Mouse (Mus musculus) WW6 (cell line): ENCODE results near the gene 4933427D14Rik.

Experiments
- DNase-seq: peaks from one replicate; pipeline ENCODE4 v3.0.0-alpha.2; 2013; ENCODE audit warnings: low read depth, low spot score

Gene 4933427D14Rik

GRCm38 (mm10) chr11:72207204-72207833 lies at the start of gene 4933427D14Rik, which contains the start of gene Txndc17:
4933427D14Rik (minus strand) TSS chr11:72207459.
Txndc17 (plus strand) TSS chr11:72207547.
- peak; percentile 93 for DNase-seq

DNA sequence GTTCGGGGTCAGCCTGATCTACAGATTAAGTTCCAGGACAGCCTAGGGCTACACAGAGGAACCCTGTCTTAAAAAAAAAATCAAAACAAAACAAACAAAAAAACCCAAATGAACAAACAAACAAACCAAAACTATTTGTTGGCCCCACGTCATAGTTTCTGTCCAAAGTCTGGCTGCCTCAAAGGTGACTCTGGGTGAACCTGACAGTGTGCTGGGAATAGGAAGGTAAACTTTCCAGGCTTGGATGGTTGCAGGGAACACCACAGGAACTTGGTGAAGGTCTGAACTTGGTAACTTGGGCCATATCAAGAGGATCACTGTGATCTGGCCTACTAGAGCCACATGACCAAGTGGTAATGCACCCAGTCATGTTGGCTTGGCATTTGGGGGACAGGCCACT lies 49.2 kb upstream of the 4933427D14Rik start:
- DNase-seq = no peak

- DNase-seq = no peak
Measured at GRCm38 (mm10) chr11:72255629-72256028, 48.4 kb upstream of the 4933427D14Rik start.

DNA sequence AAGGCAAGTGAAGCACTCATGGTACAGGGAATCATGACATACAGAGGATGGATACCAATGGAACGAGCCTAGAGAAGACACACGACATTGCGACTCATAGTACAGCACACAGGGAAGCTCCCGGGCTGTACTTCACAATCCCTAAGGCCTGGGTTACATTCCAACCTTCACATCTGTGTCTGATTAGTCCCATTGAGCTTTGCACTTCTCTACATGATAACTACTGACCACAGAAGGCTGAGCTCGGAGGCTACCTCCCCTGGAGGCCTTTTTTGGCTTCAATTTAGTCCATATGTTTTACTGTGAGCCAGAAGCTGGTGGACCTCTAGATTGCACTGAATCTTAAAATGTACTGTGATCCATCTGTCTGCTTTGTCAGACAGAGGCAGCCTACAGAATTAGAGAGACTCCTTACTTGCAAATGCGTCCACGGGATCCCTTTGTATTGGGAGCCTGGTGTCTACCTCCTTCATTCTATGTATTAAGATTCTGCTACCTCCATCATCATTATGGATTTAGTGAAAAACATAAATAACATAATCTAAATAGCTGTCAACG lies 38.0 kb upstream of the 4933427D14Rik start:
- no peak for DNase-seq

- DNase-seq = no peak
Measured at GRCm38 (mm10) chr11:72240062-72240860, 33.0 kb upstream of the 4933427D14Rik start.

DNA sequence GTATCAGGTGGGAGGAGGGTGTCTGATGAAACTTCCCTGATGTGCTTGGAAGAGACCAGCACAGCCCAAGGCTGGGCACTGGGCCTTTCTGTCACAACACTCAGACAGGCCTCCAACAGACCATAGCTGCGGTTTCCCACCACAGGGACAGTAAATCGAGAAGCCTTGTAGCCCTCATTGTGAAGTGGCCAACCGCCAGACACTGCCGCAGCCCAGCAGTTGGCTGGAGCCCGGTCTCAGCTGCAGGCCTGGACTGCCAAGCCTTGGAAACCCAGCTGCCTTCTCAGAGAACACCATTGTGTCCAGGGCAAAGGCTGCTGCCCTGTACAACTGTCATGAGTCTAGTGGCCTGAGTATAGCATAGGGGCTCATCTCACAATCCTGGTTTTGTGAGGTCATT lies 26.8 kb upstream of the 4933427D14Rik start:
- DNase-seq = no peak

DNA sequence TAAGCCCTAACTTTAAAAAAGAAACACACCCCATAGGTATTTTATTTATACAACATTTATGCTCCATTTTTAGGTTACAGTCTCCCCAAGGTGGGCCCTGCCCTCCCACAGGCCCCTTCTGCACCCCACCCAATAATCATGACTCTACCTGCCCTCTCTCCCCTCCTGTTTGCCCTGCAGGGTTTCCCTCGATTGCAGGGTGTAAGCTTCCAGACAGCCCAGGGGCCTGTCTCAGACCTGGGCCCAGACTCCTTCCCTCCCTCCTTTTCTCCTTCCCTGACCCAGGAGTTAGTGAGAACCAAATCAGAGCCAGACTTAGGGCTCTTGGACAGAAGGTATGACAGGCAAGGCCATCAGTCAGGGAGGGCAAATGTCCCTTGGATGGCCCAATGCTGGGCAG lies 25.7 kb upstream of the 4933427D14Rik start:
- no peak for DNase-seq

DNA sequence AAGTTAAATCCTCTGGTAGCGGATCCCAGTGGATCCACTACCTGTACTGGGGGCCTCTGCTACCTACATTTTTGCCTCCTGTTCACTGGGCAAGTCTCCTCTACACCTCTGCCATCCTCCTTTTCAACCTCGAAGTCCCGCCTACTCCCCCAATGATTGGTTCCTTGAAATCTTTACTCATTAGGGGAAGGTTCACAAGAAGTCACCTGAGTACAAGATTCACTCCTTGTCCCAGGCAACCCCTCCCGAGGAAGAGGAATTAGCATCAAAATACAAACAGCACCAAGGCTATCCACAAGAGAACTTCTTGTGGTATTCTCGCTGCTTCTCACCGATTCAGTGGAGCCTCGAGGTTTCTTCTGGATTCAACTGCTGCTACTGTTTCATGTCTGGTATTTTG lies 24.8 kb upstream of the 4933427D14Rik start:
- peak; percentile 31 for DNase-seq

DNA sequence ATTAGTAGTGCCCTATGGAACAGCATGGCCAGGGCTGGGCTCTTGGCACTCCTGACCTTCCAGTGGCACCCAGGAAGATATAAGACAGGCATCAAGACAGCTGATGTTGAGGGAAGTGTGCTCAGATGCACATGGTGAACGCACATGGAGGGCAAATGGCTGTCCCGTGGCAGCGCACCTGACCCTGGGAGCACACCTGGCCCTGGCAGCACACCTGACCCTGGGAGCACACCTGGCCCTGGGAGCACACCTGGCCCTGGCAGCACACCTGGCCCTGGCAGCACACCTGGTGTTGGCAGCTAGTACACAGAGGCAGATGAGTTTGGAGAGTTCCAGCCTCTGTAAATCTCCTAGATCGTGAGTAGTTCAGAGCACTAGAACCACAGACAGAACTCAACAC lies 21.3 kb upstream of the 4933427D14Rik start:
- DNase-seq = no peak

DNA sequence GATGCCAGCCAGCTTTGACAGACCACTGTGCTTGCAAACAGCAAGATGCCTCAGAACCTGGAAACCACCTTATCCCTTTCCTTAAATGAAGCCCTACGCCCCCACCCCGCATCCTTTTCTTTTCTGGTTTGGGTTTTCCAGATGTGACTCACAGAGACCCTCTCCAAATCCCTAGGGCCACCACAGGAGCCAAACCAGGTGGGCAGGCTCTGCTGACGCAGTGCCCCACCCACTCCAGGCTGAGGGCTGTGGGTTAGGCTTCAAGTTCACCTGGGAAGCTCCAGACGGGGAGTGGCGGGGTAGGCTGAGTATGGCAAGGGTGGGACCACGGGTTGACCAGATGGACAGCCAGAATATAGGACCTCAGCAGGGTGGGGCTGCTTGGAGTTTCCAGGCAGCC lies 19.6 kb upstream of the 4933427D14Rik start:
- no peak for DNase-seq

GRCm38 (mm10) chr11:72226020-72226791 lies 18.9 kb upstream of the 4933427D14Rik start:
- no peak for DNase-seq

DNA sequence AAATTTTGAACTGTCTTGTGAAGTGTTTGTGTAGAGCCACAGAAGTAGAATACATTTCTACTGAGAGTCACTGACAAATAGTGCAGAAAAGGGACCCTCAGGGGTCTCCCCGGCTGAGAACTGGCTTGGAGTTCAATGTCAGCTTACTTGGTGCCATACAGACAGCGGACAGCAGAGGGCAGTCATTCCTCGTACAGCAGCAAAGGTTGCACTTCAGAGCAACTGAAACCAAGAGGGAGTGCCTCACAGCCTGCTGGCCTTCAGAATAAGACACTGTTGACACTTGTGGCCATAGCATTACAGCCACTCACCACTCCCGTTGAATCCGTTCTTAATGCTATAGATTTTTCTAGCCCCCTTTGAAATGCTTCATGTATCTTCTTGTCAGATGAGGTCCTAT lies 17.6 kb upstream of the 4933427D14Rik start:
- DNase-seq = peak; percentile 47

GRCm38 (mm10) chr11:72223414-72223813 lies 16.2 kb upstream of the 4933427D14Rik start:
- no peak for DNase-seq

DNA sequence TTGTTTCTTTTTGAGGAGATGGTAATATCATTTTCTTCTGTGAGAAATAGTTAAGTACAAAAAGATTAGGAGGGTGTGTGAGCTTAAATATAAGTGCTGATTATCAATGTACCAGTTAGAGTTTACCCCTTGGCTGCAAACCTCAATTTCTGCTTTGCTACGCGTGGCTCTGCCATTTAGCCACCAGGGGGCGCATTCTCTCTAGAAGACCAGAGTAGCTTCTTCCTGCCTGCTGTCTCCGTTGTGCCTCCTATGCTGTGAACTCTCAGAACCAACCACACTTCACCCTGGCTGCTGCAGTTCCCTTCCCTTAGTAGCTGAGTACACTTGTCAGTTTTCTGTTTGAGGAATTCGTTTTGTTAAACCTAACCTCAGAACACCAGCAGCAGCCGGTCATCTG lies 14.0 kb upstream of the 4933427D14Rik start:
- DNase-seq = peak; percentile 52

DNA sequence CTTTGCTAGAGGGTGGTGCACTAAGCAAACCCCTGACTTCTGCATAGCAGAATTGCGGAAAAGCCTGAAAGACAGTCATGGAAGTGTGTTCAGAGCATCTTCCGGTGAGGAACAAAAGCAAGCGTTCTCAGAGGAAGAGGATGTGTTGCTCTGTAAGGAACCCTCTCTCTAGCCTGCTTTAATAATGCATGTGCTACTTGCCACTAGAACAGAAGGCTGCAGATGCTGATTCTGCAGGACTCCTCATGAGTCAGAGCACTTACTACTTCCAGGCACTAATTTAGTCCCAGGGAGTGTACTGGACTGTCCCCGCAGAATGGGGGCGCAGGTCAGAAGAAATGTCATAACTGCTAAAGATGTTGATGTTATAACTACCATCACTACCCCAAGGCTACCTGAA lies 9.9 kb upstream of the 4933427D14Rik start:
- DNase-seq = no peak

- DNase-seq = no peak
Measured at GRCm38 (mm10) chr11:72215410-72215797, 8.1 kb upstream of the 4933427D14Rik start, which contains the start of gene Med31. Med31 (minus strand) TSS chr11:72215592.

DNA sequence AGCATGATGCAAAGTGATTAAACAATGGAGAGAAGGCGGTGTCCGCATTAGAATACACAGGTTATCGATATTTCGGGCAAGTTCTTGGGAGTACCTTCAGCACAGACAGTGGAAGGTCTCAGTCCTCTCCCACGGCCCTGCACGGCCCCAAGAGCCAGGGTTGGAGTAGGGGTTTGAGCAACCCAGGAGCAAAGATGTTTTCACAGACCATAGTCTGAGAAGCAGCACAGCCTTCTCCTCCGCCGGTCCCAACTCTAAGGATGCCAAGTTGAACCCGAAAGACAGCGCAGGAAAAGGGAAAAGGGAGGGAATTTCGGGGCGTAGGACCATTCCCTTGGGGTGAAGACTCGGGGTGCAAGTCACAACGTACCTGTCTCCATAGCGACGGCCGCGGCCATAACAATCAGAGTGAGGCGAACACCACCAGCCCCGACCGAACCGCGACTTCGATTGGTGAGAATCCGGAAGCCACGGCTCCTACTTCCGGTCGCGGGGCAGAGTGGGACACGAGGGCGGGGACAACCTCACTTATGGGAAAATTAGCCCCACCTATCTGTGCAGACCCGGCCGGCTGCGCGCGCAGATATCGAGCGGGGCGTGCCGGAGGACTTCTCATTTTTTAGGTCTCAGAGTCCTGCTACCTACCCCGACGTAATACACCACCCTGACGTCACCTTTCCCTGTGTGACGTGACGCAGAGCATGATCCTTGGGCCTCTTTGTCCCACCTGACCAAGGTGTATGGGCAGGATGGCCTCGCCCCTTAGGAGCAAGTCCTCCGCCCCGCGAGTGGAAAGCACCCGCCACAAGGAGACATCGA lies 7.5 kb upstream of the 4933427D14Rik start:
- peak; percentile 97 for DNase-seq

DNA sequence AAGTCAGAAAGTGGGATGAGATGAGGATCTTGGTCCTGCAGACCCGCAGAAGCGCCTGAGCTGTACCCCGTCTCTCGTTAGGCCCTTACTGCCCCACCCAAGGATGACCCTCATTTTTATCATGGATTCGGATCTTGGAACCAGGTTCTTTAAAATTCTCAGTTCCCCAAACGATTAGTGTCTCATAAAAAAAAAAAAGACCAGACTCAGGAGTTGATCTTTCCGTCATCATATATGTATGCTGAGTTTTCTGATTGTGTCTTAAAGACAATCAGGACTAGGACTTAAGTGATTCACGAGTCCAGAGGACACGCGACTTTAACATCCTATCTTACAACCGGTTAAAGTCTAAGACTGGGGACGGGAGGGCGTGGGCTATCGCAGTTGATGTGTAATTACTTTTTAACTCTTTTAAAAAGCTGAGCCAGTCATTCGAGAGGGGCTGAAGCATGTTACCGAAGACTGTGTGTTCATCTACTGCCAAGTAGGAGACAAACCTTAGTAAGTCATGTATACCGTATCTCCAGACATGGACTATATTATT lies 647 bp upstream of the 4933427D14Rik start:
- DNase-seq = no peak

- DNase-seq = no peak
Measured at GRCm38 (mm10) chr11:72206341-72207203, 687 bp downstream of the 4933427D14Rik start, which contains the start of gene Gm43951. Gm43951 (minus strand) TSS chr11:72206840.

DNA sequence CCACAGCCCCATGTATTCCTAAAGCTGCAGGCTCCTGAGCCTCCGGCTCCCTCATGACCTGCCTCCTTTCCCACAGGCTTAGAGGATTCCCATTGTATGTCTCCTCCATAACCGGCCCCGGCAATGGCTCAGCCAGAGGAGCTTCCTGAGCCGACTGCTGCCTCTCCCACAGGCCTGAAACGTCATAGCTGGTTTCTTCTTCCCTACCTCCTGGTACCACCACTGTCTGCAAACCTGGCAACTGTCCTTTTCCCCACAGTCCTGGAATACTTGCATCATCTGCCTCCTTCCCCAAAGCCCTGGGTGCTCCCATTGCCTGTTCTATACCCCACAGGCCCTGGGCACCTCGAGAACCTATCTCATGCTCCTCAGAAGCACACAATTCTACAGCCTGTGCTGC lies 2.0 kb downstream of the 4933427D14Rik start:
- no peak for DNase-seq
